Mouse (Mus musculus) spleen, adult 12 weeks (tissue): ENCODE measurements around the gene Gprin1.

Experiments
- DNase-seq: peaks from one replicate; pipeline ENCODE4 v3.0.0; 2022; ENCODE audit warnings: low spot score

Gprin1 gene

GRCm38 (mm10) chr13:54760164-54760795, 10.6 kb upstream of the Gprin1 start:
- no peak for DNase-seq

- no peak for DNase-seq
Measured at GRCm38 (mm10) chr13:54759496-54759895, 9.8 kb upstream of the Gprin1 start.

GRCm38 (mm10) chr13:54758756-54759470, 9.2 kb upstream of the Gprin1 start:
- no peak for DNase-seq

- peak; percentile 18 for DNase-seq
Measured at GRCm38 (mm10) chr13:54758045-54758755, 8.5 kb upstream of the Gprin1 start.

DNA sequence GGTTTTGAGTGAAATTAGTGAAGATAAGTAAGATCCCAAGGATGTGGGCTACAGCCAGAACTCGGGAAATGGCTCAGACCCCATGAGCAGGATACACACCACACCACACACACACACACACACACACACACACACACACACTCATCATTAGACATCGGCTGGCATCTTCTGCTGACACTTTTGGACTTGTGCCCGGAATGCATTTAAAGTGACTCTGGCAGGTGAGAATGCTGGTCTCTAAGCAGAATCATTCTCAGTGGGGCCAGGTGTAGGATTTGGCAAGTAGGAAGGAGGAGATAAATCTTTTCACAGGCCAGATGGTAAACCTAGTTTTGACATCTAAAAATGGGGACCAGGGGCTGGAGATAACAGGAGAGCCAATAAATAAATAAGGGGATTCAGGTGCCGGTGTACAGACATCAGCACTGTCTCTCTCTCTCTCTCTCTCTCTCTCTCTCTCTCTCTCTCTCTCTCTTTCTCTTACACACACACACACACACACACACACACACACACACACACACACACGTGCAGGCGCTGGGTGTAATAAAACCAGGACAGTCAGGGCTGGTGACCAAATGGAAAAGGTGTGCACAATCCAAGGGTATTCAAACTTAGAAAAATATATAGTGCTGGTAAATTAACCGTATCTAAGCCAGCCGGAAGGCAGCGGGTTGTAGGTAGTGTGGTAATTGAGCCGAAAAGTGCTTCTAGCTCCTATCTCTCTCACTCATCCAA, 7.6 kb upstream of the Gprin1 start:
- DNase-seq = no peak

GRCm38 (mm10) chr13:54756156-54756712, 6.6 kb upstream of the Gprin1 start:
- DNase-seq = no peak

GRCm38 (mm10) chr13:54755201-54755830, 5.6 kb upstream of the Gprin1 start:
- no peak for DNase-seq

GRCm38 (mm10) chr13:54754169-54755080, 4.8 kb upstream of the Gprin1 start:
- no peak for DNase-seq

DNA sequence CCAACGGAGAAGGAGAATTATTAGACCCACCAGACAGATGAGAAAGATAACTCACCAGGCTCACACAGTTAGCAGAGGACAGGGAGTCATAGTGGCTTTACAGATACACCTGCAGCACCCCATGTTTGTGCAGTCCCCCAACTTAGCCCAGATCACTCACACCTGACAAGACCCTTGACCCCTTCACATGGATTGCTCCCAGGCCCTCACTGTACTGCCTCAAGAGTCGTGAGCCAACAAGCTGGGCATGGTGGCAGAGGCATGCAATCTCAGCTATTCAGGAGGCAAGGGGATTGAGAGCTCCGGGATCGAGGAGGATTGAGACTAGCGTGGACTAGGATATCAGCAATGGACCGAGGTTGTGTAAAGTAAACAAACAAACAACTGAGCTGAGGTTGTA, 4.1 kb upstream of the Gprin1 start:
- no peak for DNase-seq

GRCm38 (mm10) chr13:54752656-54753055, 3.0 kb upstream of the Gprin1 start:
- no peak for DNase-seq

DNA sequence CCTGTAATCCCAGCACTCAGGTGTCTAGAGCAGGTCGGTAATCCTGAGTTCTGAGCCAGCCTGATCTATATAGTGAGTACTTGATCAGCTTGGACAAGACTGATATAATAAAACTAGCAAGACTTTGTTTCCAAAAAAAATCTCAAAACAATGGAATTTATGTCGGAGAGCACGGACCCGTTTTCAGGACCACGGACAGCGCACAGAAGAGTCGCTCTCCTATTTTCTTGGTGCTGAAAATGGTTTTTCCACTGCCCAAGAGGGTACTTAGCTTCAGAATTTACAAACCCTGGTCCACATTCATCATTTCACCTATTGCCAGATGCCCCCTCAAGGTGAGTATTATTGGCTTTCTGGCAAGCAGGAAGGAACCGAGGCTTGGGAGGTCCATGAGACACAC, 1.0 kb upstream of the Gprin1 start:
- DNase-seq = no peak

DNA sequence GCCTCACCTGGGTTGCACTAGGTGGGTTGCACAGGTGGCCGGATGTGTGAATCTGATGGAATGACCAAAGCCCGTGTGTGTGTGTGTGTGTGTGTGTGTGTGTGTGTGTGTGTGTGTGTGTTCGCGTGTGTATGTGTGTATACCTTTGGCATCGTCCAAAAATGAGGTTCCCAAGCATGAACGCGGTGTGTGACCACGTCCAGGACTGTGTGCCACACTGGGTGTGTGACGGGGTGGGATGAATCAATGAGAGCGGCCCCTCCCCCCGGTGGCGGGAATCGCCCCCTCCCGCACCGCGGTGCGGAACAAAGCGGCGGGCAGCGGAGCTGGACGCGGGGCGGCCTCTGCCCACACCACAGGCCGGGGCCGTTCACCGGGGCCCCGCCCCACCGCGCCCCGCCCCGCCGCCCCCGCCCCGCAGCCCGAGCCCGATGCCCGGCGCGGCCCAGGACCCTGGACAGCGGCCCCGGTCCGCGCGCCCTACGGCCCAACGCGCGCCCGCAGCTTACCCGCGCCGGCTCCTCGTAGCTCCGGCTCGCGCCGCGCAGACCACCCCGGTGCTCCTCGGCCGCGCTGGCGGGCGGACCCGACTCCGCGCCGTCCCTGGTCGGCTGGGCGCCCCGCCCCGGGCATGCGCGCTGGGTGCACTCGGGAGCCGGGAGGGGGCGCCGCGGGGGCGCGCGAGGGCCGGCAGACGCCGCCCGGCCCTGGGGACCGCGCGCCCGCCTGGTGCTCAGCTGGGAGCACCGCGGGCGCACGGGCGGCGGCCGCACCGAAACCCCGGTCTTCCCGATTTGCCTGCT, 412 bp downstream of the Gprin1 start:
- DNase-seq = no peak

DNA sequence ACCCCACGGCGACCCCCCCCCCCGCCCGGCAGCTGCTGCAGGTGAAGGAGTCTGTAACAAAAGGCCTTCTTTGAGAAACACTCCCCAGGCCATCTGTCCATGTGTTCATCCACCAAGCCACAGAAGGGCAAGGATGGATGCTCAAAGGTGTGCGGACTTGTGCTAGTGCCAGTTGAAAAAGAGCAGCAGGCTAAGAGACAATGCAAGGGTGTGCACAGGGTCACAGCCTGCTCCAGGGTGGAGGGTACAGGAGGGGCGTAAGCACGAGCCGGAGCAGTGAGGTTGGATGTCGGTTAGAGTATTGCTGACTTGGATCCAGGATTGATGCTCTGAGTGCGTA, 983 bp downstream of the Gprin1 start:
- DNase-seq = no peak

- DNase-seq = no peak
Measured at GRCm38 (mm10) chr13:54748190-54748589, 1.5 kb downstream of the Gprin1 start.

GRCm38 (mm10) chr13:54746896-54747295, 2.8 kb downstream of the Gprin1 start:
- no peak for DNase-seq

DNA sequence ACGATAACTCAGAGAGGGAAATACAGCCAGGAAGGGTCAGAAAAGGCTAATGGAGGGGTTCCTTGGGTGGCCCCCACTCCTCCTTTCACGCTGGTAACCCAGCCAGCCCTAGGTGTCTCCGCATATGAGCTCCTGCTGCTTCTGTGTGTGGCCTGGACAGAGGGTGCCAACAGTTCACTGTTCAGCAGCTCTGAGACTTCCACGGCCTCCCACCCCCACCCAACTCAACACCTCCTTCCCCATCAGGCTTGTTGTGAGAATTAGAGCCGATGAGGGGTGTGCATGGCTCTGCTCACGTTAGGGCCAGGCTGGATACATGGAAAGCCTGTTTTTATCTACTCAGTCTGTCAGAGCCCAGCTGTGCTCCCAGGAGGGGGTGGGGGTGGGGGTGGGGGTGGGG, 3.6 kb downstream of the Gprin1 start:
- no peak for DNase-seq

DNA sequence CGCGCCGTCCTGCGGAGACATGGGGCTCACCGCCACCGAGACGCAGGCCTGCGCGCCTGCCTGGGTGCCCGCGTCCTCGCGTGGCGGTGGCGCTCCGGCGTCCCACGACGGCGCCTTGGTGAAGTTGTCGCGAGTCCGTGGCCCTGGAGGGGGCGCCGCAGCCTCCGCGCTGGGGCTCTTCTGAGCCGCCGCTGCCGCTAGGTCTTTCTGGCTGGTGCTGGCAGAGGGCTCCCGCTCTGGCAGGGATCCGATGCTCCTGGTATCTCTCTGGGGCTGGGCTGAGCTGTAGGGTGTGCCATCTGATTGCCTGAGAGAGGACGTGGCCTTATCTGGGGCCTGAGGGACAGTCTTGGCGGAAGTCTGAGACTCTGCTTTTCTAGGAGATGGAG, 11.5 kb downstream of the Gprin1 start:
- DNase-seq = no peak

DNA sequence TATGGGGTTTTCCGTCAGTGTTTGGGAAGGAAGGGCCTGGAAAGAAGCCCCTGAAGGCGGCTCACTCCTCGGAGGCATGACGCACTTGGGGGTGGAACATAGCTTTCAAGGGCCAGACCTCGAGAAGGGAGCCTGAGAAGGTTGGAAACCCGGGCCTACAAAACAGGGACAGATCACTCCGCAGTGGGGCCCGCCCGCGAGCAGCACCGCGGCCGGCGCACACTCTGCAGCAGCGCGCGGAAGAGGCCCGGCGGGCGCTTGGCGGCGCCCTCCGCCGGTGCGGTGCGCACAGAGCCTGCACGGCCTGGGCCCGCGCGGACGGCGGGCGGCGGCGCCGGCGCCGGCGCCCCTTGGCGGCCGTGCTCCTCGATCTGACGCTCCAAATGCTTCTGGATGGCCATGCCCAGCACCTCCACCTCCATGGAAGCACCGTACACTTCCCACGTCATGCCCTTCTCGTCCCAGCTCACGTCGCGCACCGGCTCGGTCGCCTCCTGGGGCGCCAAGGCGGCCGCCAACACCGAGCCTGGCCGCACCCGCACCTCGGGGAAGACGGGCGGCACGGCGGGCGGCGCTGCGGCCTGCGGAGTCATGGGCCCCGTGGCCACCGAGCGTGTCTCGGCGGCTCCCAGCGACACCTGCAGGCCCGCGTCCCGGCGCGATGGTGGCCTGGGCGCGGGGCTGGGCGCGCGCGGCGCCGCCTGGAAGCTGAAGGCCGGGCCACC, 12.0 kb downstream of the Gprin1 start:
- DNase-seq = no peak

GRCm38 (mm10) chr13:54736931-54737330, 12.7 kb downstream of the Gprin1 start:
- no peak for DNase-seq
